8 mouse cellular contexts compared by ENCODE assay signal in genomic region chr4:43045285-43045658, GRCm38 (mm10). TPM values are rescaled to one million over a fixed set of nuclear protein-coding genes. Genes with fewer than 3 reads are reported as not detected.
DNase-seq lines count a peak whose midpoint lies in the region; ATAC-seq and TF ChIP-seq lines count a peak whose summit lies in the region.

No protein-coding gene starts in this region.

- no peaks in the 10 kb centered on the region for H3K27me3 ChIP-seq in lung, embryonic 15.5 days
- H3K27me3 ChIP-seq in neural tube, embryonic 15.5 days (replicated peaks): no peaks in the 10 kb centered on the region

- no peak for TF ChIP-seq CTCF in embryonic fibroblast, embryonic 13.5 days (IDR thresholded peaks at IDR 0.05; ENCODE audit: borderline replicate concordance, insufficient read depth, low read length)

- H3K9me3 ChIP-seq in lung, embryonic 15.5 days: no peaks in the 10 kb centered on the region
- H3K9me3 ChIP-seq in neural tube, embryonic 15.5 days (replicated peaks): no peaks in the 10 kb centered on the region

- no peak for DNase-seq in lung, adult 18-20 months
- peak; percentile 64 for DNase-seq in kidney, postnatal 10 days
- no peak for DNase-seq in Muller cell, postnatal 12 days (ENCODE audit: inconsistent ontology term)
- DNase-seq in frontal cortex, postnatal 25 days (ENCODE audit: low spot score in 2 of 2): no peak
- DNase-seq in layer of hippocampus, adult 11-12 months (ENCODE audit: low spot score): no peak

- H3K4me3 ChIP-seq in lung, embryonic 15.5 days: peak overlapping the region; percentile 55
- peak overlapping the region; percentile 42 for H3K4me3 ChIP-seq in embryonic fibroblast, embryonic 13.5 days (ENCODE audit: insufficient read depth, low read length)
- H3K4me3 ChIP-seq in neural tube, embryonic 15.5 days (replicated peaks): peak overlapping the region; percentile 63

- H3K4me2 ChIP-seq in lung, embryonic 15.5 days: peak overlapping the region; percentile 90
- peak overlapping the region; percentile 88 for H3K4me2 ChIP-seq in neural tube, embryonic 15.5 days

- H3K36me3 ChIP-seq in lung, embryonic 15.5 days: no peaks in the 10 kb centered on the region
- H3K36me3 ChIP-seq in neural tube, embryonic 15.5 days: no peaks in the 10 kb centered on the region

- 4% methylated on average over 13 of the region's 13 CpGs for WGBS in lung, embryonic 15.5 days
- WGBS in neural tube, embryonic 15.5 days: 4% methylated on average over 13 of the region's 13 CpGs

- no peak for TF ChIP-seq POLR2A in embryonic fibroblast, embryonic 13.5 days (IDR thresholded peaks at IDR 0.05; ENCODE audit: low read depth, low read length)

- peaks cover 30% of the 10 kb centered on the region for H3K4me1 ChIP-seq in lung, embryonic 15.5 days
- peaks cover 11% of the 10 kb centered on the region for H3K4me1 ChIP-seq in embryonic fibroblast, embryonic 13.5 days (ENCODE audit: control insufficient read depth, insufficient read depth, low read length)
- H3K4me1 ChIP-seq in neural tube, embryonic 15.5 days: peaks cover 42% of the 10 kb centered on the region

- ATAC-seq in lung, embryonic 15.5 days (ENCODE audit: borderline replicate concordance, extremely low read depth, low FRiP score, low TSS enrichment): peak; percentile 2; the same call in 1 of the 2 replicates
- ATAC-seq in neural tube, embryonic 15.5 days (ENCODE audit: low FRiP score): peak; percentile 13

- H3K9ac ChIP-seq in lung, embryonic 15.5 days: peak overlapping the region; percentile 29; the same call in 1 of the 2 replicates
- H3K9ac ChIP-seq in neural tube, embryonic 15.5 days (replicated peaks): peak overlapping the region; percentile 62

- peak overlapping the region; percentile 72; the same call in 1 of the 2 replicates for H3K27ac ChIP-seq in lung, embryonic 15.5 days
- peak overlapping the region; percentile 74; the same call in 1 of the 2 replicates for H3K27ac ChIP-seq in embryonic fibroblast, embryonic 13.5 days (ENCODE audit: insufficient read depth, low read length)
- peak overlapping the region; percentile 75 for H3K27ac ChIP-seq in neural tube, embryonic 15.5 days (replicated peaks)

RNA-seq across cellular contexts. Expression of gene Fam214b, which starts 0.7 kb away (rescaled TPM):
- 10.6 and 11.2 TPM in 2 replicates for polyA plus RNA-seq in lung, embryonic 15.5 days (2015; fragmentation: Nextera tagmentation; extraction: Ambion mirVana)
- 26.7 and 50.0 TPM in 2 replicates for polyA plus RNA-seq in embryonic fibroblast, embryonic 13.5 days (2011; ENCODE audit: insufficient read length, low read depth, missing spikeins)
- polyA plus RNA-seq in neural tube, embryonic 15.5 days (2015; fragmentation: Nextera tagmentation; extraction: Ambion mirVana): 27.5 and 28.5 TPM in 2 replicates

RNA-seq across cellular contexts. Expression of gene Unc13b, which starts 13.5 kb away (rescaled TPM):
- 5.5 and 7.3 TPM in 2 replicates for polyA plus RNA-seq in lung, embryonic 15.5 days (2015; fragmentation: Nextera tagmentation; extraction: Ambion mirVana)
- 2.9 and 4.5 TPM in 2 replicates for polyA plus RNA-seq in embryonic fibroblast, embryonic 13.5 days (2011; ENCODE audit: insufficient read length, low read depth, missing spikeins)
- 11.1 and 12.3 TPM in 2 replicates for polyA plus RNA-seq in neural tube, embryonic 15.5 days (2015; fragmentation: Nextera tagmentation; extraction: Ambion mirVana)

RNA-seq across cellular contexts. Expression of gene Stoml2, which starts 13.8 kb away (rescaled TPM):
- 321 and 331 TPM in 2 replicates for polyA plus RNA-seq in lung, embryonic 15.5 days (2015; fragmentation: Nextera tagmentation; extraction: Ambion mirVana)
- polyA plus RNA-seq in embryonic fibroblast, embryonic 13.5 days (2011; ENCODE audit: insufficient read length, low read depth, missing spikeins): 91.7 and 107 TPM in 2 replicates
- 231 and 240 TPM in 2 replicates for polyA plus RNA-seq in neural tube, embryonic 15.5 days (2015; fragmentation: Nextera tagmentation; extraction: Ambion mirVana)

RNA-seq across cellular contexts. Expression of gene Pigo, which starts 19.7 kb away (rescaled TPM):
- 19.0 and 22.1 TPM in 2 replicates for polyA plus RNA-seq in lung, embryonic 15.5 days (2015; fragmentation: Nextera tagmentation; extraction: Ambion mirVana)
- 8.6 and 15.0 TPM in 2 replicates for polyA plus RNA-seq in embryonic fibroblast, embryonic 13.5 days (2011; ENCODE audit: insufficient read length, low read depth, missing spikeins)
- 27.8 and 30.8 TPM in 2 replicates for polyA plus RNA-seq in neural tube, embryonic 15.5 days (2015; fragmentation: Nextera tagmentation; extraction: Ambion mirVana)

RNA-seq across cellular contexts. Expression of gene Fancg, which starts 35.0 kb away (rescaled TPM):
- 20.8 and 20.9 TPM in 2 replicates for polyA plus RNA-seq in lung, embryonic 15.5 days (2015; fragmentation: Nextera tagmentation; extraction: Ambion mirVana)
- polyA plus RNA-seq in embryonic fibroblast, embryonic 13.5 days (2011; ENCODE audit: insufficient read length, low read depth, missing spikeins): 7.7 and 9.4 TPM in 2 replicates
- 21.0 and 22.8 TPM in 2 replicates for polyA plus RNA-seq in neural tube, embryonic 15.5 days (2015; fragmentation: Nextera tagmentation; extraction: Ambion mirVana)
